Mouse (Mus musculus) kidney, postnatal 14 days (tissue): ENCODE results near the gene Nt5dc2.

Experiments used
- DNase-seq: peaks from one replicate; pipeline ENCODE4 v3.0.0; 2022; ENCODE audit warnings: mixed read lengths

The Nt5dc2 gene

DNA sequence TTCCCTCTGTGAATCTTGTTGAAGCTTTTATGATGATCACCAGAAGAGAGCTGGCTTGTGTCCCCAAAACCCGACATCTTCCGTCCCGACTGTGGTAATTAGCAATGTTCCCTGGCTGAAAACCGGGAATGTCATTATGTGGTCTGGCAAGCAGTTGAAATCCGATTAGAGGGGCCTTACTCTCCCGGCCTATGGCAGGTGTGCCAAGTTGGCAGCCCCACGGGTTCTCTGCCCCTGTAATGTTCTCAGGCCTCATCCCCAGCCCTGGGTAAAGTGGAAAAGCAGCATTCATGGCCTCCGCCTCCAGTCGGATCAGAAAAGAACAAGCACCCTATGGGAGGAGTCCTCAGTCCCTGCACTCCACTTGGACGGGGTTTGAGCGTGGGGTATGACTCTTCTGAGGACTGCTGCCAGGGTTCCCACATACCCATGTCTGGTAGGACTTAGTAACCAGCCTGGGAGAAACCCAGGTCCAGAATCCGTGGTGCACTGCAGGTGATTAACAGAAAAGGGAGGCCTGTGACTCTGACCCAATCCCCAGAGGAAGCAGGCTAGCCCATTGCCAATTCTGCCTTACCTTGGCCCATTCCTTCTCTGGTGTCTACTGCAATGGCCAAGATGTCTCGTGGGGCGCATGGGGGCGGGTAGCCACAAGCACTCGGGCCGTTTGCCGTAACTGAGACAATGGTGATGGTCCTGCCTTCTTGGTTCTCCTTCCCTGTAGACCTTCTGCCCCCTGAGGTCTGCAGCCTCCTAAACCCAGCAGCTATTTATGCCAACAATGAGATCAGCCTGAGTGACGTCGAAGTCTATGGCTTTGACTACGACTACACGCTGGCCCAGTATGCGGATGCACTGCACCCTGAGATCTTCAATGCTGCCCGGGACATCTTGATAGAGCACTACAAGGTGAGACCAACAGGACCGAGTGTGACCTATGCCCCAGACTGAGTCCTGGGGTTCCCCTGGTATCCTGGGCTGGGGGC, 3.5 kb downstream of the Nt5dc2 start:
- DNase-seq, result peak; percentile 61

DNA sequence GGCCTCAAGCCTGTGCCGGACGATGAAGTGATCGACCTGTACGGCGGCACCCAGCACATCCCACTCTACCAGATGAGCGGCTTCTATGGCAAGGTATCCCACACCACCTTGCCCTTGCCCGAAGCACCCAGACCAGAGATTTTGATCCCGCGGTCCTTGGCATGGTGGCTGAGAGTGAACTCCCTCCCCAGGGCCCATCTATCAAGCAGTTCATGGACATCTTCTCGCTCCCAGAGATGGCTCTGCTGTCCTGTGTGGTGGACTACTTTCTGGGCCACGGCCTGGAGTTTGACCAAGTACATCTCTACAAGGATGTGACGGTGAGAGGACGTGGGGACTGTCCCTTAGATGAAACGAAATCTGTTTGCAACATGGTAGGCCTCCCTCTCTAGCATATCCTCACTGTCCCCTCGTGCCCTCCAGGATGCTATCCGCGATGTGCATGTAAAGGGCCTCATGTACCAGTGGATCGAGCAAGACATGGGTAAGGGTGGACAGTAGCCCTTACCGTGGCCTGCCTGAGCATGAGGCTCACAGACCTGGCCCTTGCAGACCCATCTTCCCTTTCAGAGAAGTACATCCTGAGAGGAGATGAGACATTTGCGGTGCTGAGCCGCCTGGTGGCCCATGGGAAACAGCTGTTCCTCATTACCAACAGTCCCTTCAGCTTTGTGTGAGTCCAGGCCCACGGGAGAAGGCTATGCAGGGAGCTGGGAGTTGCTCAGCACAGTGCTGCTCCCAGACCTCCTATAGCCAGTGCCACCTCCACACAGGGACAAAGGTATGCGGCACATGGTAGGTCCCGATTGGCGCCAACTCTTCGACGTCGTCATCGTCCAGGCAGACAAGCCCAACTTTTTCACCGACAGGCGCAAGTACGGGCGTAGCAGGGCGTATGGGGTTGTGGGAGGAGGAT, 4.9 kb downstream of the Nt5dc2 start:
- no peak for DNase-seq

DNA sequence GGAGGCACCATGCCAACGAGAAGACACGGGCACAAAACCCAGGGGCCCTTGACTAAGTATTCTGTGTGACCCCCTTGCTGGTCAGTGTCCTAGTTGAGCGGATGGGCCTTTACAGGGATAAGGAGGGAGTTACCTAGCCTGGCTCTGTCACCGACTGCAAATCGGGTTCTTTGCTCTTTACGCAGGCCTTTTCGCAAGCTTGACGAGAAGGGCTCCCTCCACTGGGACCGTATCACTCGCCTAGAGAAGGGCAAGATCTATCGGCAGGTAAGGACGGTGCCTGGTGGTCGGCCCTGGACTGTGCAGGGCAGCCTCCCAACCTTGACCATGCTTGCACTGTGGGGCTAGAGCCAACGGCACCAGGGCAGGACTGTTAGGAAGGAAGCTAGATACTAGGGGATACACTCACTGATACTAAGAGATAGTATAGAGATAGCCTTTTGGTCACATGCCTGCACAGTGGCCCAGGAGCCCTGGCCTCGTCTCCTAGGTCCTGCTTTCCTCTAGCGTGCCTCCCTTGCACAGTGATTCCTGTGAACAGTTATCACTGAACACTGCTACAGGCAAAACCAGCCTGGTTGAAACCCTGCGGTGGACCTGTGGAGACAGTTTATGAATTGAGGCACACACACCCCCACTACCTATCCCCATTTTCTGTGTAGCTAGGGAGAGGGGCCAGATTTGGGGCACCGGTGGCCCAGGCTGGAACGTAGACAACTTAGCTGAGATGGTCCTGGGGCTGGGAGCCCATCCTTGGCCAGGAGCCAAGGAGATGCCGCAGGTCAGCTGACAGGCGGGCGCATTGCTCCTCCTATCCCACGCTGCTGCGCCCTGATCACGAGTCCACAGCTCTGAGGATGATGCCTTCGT, 5.8 kb downstream of the Nt5dc2 start:
- DNase-seq, result no peak

DNA sequence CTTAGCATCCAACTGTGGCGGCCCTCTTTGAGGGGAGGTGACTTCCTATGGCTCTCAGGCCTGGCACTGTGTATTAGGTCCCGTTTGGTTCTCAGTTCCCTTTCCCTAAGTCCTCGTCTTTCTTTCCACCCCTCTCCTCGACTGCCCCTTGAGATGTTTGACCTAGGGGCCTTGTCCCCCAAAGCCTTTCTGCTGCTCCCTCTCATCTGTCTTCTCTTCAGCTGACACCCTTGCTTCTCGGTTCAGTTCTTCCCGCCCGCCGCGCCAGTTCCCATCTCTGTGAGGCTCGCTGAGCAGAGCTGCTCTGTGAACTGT, 6.4 kb downstream of the Nt5dc2 start:
- no peak for DNase-seq

DNA sequence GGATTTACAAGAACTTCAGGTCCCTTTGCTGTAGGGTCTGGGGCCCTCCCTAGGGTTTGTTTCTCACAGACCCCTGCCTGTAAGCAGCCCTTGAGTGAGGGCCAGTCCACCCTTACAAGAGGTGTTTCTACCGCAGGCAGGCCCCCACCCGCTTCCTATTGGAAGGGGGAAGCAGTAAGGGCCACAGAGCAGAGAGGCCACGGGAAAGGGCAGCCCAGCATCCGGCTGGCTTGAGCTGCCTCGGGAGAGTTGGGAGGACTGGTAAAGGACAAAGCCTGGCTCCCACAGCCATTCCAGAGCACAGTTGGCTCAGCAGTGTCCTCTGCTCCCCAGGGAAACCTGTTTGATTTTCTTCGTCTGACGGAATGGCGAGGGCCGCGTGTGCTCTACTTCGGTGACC, 6.9 kb downstream of the Nt5dc2 start:
- DNase-seq, result peak; percentile 75

DNA sequence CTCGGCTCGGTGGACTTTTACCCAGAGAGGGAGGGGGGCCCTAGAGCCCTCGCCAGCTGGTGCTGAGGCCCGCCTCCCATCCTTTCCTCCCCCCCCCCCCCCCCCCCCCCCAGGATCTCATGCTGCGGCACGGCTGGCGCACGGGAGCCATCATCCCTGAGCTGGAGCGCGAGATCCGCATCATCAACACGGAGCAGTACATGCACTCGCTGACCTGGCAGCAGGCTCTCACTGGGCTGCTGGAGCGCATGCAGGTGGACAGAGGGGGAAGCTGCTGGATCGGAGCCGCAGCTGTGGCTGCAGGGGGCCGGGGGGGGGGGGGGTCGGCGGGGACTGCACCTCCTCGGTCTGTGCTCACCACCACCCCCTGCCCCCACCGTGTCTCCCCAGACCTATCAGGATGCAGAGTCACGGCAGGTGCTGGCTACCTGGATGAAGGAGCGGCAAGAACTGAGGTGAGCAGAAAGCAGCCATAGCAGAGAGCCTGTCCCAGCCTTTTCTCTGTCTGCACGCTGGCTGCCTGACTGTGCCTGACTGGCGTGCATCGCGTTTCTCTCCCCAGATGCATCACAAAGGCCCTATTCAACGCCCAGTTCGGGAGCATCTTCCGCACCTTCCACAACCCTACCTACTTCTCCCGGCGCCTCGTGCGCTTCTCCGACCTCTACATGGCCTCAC, 7.5 kb downstream of the Nt5dc2 start:
- DNase-seq, result no peak

DNA sequence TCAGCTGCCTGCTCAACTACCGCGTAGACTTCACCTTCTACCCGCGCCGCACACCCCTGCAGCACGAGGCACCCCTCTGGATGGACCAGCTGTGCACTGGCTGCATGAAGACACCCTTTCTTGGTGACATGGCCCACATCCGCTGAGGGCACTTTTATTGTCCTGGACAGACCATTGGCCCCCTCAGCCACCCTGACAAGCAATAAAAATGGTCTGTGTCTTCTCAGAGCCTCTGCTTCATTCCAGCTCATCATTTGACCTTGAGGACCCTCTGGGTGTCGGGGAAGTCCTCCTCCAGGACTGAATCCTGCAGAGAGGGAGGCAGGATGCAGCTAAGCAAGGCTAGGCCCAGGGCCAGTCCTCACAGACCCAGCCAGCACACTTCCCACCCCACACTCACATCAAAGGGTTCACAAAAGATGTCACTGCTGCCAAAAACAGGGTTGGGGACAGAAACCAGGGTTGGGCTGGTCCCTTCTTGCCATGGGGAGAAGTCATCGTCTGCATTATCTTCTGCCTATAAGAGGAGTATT, 8.1 kb downstream of the Nt5dc2 start:
- no peak for DNase-seq

DNA sequence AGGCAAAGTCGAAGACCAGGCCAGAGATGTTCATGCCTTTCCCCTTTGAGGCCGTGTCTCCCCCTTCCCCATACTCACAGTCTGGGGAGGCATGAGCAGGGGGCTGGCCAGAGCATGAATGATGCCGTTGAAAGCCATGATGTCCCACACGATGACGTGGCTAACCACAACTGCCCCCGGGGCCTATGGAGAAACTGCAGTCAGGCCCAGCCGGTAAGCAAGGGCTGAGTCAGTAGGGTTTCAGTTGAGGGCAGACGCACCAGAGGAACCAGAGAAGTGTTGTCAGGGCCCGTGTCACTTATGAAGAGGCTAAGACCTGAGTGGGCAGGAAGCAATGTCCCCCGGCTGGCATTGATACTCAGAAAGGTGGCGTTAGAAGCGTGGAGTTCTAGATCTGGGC, 8.8 kb downstream of the Nt5dc2 start:
- no peak for DNase-seq

DNA sequence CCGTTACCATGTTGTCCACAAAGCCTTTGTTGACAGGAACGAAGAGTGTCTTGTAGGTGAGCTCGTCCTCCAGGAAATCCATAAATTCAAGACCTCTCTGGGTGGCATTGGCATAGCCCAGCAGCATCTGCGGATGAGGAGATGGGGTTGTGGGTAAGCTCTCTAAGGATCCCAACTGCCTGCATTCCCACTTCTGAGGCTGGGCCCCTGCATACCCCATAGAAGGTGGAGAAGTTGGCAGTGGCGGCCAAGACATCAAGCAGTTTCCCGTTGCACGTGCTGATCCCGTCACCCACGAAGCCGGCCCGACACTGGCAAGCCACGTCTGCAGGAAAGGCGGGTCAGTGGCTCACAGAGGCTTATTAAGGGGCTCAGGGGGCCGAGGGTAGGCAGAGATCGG, 9.3 kb downstream of the Nt5dc2 start:
- DNase-seq, result no peak

DNA sequence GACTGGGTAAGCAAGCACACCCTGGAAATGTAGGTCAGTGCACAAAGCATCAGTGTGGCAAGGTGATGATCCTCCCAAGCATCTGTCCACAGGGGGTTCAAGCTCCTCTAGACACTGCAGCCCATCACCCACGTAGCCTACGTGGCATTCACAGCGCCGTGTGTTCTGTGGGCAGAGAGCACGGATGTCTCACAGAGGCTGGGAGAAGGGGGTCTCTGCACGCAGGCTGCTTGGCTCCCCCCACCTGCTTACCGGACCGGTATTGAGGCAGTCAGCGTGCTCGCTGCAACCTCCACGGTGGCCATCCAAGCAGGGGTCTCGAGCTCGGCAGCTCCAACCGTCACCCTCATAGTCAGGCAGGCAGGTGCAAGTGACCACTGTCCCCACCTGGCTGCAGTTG, 10.2 kb downstream of the Nt5dc2 start:
- no peak for DNase-seq

DNA sequence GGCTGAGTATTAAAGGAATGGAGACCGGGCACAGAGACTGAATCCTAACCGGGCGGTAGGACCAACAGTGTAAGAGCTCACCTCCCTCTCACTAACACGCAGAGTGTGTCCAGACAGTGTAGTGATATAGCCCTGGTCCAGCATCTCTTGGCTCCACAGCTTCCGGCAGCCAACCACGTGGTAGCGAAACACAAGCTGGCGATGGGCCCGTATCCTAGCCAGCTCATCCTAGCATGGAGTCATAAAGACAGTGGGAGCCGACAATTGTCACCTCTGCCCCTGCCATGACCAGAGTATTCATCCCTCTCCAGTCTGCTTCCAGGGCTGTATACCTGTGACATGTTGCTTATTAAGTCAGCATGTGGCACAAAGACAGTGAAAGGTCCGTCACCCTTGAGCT, 14.8 kb downstream of the Nt5dc2 start:
- DNase-seq, result no peak

DNA sequence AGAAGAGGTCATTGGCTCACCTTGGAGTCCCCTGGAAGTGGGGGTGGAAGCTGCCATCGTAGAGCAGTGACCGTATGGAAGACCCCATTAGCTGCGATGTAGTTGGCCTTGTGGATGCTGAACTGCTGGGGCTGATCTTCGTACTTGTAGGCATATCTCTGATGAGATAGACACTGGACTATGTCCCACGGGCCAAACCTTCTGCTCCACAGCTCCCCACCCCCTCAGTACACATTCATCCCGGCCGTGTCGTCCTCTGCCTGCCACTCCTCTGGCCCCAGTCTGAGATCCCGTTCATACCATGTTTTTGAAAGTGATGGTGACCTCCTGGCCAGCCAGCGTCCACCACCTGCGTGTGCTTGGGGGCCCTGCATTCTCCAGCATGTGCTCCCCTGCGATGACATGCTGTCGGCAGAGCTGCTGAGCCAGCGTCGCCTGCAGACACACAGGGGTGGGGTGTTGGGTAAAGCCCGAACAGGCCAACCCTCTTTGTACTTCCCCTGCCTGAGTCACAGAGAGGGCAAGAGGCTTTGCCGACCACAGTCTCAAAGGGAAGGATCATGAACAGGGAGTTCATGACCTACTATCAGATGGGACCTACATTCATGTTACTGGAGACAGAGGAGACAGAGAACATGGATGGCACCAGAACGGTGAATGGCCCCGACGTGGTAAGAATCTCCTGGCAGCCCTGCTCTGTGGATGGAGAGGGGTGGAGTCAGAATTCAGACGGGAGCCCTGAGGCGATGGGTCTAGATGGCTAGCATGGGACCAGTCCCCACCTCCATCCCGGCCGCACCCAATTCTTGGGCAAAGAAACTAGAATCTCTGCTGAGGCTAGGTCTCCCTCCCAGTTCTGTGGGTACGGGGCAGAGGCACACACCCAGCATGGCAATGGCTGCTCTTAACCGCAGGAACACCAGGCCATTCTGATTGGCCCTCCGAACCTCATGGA, 29.6 kb downstream of the Nt5dc2 start:
- DNase-seq, result no peak

DNA sequence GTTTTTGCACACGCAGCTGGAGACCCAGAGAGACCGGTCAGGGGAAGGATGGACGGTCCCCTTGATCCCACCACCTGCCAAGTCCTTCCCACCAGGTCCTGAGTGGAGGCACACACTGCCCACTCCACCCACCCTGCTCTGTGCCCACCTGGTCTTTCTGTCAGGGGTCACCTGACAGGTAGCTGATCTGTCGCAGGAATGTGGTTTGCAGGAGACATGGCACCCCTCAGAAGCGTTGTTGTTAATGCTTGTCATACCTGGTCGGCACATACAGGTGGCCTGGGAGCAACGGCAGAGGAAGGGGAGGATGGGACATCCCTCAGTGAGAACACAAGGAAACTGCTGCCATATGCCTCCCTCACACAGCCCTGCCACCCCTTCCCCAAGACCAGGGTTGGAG, 30.3 kb downstream of the Nt5dc2 start:
- DNase-seq, result no peak

DNA sequence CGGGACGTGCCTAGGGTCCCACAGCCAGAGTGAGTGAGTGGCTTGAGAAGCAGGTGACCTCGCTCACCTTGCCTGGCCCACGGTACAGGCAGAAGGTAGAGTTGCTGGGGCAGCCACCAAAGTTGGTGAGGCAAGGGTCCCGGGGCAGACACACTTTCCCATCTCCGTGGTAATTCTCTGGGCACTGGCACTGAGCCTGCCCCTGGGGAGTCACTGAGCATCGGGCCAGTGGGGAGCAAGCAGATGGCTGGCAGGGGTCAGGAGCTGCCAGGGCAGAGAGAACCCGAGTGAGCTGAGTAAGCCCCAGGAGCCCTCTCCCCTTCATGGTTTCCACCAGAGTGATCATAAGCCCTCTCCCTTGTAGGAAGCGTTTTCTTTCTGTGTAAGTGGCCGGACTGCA, 30.8 kb downstream of the Nt5dc2 start:
- no peak for DNase-seq

DNA sequence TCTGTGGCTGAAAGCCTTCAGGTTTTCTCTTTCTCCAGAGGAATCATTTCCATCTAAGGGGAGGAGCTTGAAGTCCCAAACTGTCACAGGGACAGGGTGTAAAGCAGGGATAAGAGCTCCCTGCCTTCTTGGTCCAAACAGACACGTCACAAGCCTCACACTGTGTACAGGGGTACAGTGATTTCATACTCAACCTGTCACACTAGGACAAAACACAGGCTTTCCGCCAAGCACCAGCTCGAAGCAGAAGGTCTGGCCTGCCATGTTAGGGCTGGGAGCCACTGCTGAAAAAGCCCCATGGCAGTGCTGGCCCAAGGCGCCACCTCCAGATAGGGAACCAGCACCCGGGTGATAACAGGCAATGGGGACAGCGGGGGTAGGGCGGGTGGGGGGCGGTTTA, 33.2 kb downstream of the Nt5dc2 start:
- no peak for DNase-seq

DNA sequence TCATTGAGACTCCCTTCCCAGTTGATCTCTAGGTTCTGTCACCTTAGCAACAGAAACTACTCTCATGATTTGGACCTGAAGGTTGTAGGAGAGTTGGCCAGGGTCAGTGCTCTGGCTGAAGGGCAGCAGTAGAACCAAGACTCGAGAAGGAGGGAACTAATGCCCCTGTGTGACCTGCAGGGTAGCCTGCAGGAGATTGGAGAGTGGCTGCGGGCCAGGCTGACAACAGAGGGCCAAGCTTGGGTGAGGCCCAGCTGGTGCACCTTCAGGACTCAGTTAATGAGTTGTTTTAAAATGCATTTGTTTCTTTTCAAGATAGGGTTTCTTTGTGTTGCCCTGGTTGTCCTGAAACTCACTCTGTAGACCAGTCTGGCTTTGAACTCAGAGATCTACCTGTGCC, 34.2 kb downstream of the Nt5dc2 start:
- no peak for DNase-seq

DNA sequence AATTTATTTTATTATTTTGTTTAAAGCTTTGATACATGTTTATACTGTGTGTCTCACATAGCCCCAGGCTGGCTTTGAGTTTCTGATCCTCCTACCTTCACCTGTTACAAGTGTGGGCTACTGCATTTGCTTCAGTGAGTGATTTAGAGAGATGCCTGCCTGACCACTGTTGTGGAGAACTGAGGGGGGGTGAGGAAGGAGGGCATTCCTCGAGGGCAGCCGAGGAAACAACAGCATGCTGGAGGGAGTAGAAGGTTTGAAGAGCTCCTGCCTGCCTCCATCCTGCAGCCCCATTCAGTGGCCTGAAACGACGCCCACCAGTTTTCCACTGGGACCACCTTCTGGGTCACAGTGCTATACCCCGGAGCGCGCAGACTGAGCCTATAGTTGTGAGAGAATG, 34.6 kb downstream of the Nt5dc2 start:
- DNase-seq, result no peak

DNA sequence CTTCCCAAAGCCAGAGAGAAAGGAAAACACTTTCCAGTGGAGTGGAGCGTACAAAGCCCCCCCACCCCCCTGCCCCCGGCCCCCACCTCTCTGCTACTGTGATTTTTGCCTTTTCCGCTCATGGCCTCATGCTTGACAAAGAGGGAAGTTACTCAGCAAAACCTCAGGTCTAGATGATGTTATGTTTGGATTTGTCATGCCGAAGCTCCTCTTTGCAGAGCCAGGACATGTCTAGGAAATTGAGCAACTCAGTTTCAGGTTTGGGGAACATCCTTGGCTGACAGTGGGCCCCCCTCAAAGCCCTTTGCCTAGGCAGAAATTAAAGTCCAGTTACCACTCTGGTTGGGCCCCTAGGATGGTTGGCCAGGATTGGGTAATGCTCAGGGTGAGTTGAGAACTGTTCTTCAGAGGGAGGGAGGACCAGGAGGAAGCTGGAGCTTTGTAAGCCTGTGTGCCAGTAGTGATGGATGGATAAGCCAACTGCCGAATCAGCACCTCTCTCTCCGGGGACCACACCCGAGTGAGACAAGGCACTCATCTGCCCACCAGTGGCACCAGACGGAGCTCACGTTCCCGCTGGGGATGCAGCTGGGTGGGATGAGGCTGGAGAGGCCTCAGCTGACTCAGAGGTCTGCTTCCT, 35.3 kb downstream of the Nt5dc2 start:
- DNase-seq, result no peak

DNA sequence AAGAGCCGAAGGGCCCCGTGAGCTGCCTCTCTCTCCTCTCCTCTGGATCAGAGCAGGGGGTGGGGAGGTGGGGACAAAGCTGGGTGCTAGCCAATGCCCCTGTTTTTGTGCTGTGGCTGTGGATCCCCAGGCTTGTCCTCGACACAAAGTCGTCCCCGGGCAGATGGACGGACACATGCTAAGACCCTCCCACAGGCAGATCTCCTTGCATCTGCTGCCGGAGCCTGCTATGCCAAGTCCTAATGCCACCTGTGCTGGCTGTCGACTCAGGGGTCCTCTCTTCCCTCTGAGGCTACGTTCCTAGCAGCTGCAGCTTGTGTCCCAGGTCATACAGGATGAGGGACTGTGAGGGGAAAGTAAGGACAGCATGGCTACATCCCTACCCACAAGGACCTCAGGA, 36.0 kb downstream of the Nt5dc2 start:
- DNase-seq, result no peak

DNA sequence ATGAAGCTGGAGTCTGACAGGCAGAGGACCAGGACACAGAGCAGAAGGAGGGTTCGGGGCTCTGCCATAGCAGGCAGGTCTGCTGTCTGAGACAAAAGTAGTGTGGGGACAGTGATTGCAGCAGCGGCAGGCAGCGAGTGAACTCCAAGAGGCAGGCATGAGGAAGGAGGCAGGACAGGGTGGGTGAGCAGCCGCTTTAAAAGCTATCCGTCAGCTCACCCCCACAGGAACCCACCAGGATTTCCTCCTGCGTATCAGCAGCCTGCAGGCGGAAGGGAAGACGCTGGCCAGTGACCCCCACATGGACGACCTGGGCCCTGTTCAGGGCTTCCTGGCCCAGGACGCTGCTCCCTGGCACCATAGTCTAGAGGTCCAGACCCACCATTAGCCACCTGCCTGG, 37.6 kb downstream of the Nt5dc2 start, which contains the start of gene Stab1:
Stab1 (minus strand) TSS at position 217 of the 400 bp plus-strand sequence.
- DNase-seq, result peak; percentile 75
